Mouse (Mus musculus) C2C12 (cell line): ENCODE measurements around the gene Sall1. TPM values are rescaled to one million over a fixed set of nuclear protein-coding genes. Genes with fewer than 3 reads are reported as not detected.

Source experiments
- H3K27me3 ChIP-seq: one replicate; pipeline ENCODE4 v1.6.1; 2011; ENCODE audit not compliant: control insufficient read depth, insufficient read depth, insufficient read length
- H3K36me3 ChIP-seq: one replicate; pipeline ENCODE4 v1.6.1; 2011; ENCODE audit not compliant: control insufficient read depth, insufficient read depth
- H3K4me3 ChIP-seq: one replicate; pipeline ENCODE4 v1.5.1; 2011; ENCODE audit warnings: mild to moderate bottlenecking, control low read depth; ENCODE audit not compliant: poor library complexity, insufficient read depth, severe bottlenecking
- H3K79me2 ChIP-seq: one replicate; pipeline ENCODE4 v1.6.1; 2011; ENCODE audit not compliant: control insufficient read depth, insufficient read depth
- H3K79me3 ChIP-seq: one replicate; pipeline ENCODE4 v1.6.1; 2011; ENCODE audit warnings: low read depth, control low read depth
- H3ac ChIP-seq: one replicate; pipeline ENCODE3; 2011; ENCODE audit warnings: low read depth; ENCODE audit not compliant: control insufficient read depth, insufficient read length
- CEBPB ChIP-seq: IDR thresholded peaks from one replicate; pipeline ENCODE4 v1.6.1; 2011; ENCODE audit warnings: low read depth, mild to moderate bottlenecking, control low read depth, moderate library complexity
- CTCF ChIP-seq: IDR thresholded peaks from one replicate; pipeline ENCODE4 v1.5.1; 2011; ENCODE audit not compliant: control insufficient read depth, insufficient read depth, insufficient read length
- FOSL1 ChIP-seq: IDR thresholded peaks from one replicate; pipeline ENCODE4 v1.8.0; 2011; ENCODE audit warnings: mild to moderate bottlenecking, low read length; ENCODE audit not compliant: poor library complexity, insufficient read depth, severe bottlenecking
- MAX ChIP-seq: IDR thresholded peaks from one replicate; pipeline ENCODE4 v1.6.1; 2011; ENCODE audit warnings: mild to moderate bottlenecking, control low read depth
- MYOD1 ChIP-seq: IDR thresholded peaks from one replicate; pipeline ENCODE4 v1.6.1; 2011; ENCODE audit warnings: low read depth; ENCODE audit not compliant: control insufficient read depth, insufficient read length
- MYOG ChIP-seq: IDR thresholded peaks from one replicate; pipeline ENCODE4 v1.6.1; 2011; ENCODE audit not compliant: control insufficient read depth, insufficient read length; ENCODE audit errors: extremely low read depth
- USF1 ChIP-seq: IDR thresholded peaks from one replicate; pipeline ENCODE4 v1.6.1; 2011; ENCODE audit warnings: low read depth, mild to moderate bottlenecking, control low read depth, moderate library complexity
- long read RNA-seq, 2 experiments: library from polyadenylated mRNA; unstranded; transcript quantifications; one replicate each; pipeline ENCODE4 v2.0.0; 2019 to 2020
- polyA plus RNA-seq: library from polyadenylated mRNA; unstranded; fragments of >200 nt; fragmentation: generic; extraction: Trizol; gene quantifications from one replicate; pipeline ENCODE4 v1.2.1, GENCODE M21; 2012; ENCODE audit warnings: missing spikeins

Sall1 gene
- not detected for polyA plus RNA-seq
- long read RNA-seq, experiment 1, result 0 reads
- long read RNA-seq, experiment 2, result 0 reads

DNA sequence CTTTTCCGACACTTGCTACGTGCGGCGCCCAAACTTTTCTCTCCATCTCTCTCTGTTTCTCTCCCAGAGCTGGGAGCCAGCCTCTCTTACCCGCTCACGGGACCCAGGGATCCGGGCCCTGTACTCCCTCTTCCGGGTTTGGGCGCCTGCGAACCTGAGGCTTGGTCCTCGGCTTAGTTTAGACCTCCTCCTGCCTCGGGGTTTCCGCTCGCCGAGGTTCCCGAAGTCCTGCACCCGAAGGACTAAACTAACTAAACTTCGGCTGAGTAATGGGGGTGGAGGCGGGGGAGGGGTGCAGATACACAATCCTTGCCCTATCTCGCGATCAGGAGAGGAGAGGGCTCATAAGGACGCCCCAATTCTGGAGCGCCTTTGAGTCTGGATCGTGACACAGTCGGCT, at the start of gene Sall1:
Gene Sall1, minus strand, starts transcription at position 223 of the 400 bp plus-strand sequence.
- TF ChIP-seq MYOG, result no peak
- no peak for TF ChIP-seq FOSL1
- no peak for TF ChIP-seq CTCF
- TF ChIP-seq MYOD1, result no peak
- no peak for TF ChIP-seq CEBPB
- TF ChIP-seq USF1, result no peak
- TF ChIP-seq MAX, result no peak
- no peaks in the 10 kb centered on the region for H3K36me3 ChIP-seq
- H3K79me2 ChIP-seq, result no peaks in the 10 kb centered on the region
- no peak within 1 kb of the TSS for H3K4me3 ChIP-seq
- peaks cover 37% of the 10 kb centered on the region for H3K27me3 ChIP-seq
- no peak within 1 kb of the TSS for H3ac ChIP-seq
- no peaks in the 10 kb centered on the region for H3K79me3 ChIP-seq

DNA sequence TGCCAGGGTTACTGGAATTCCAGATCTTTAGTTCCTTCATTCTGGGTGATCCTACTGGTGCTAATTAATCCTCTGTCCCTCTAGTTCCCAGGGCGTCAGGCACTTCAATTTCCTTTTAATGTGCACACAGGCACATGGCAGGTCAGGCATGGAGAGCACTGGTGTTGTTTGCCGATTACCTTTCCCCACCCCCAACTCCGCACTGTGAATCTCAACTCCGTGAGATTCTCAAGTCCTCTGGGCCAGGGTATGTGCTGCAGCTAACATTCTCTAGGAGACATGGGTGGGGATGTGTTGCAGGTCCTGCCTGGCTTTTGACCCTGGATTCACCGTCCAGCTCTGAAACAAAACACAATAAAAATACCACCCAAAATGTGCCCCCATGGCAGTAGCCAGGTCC, 46.0 kb upstream of the Sall1 start:
- Histone ChIP-seq H3K4me3 (no peak overlapping the region), H3K79me3 (no peaks in the 10 kb centered on the region), H3K36me3 (no peaks in the 10 kb centered on the region), H3K79me2 (no peaks in the 10 kb centered on the region), H3K27me3 (no peaks in the 10 kb centered on the region), H3ac (no peak overlapping the region)
- TF ChIP-seq MYOD1 (no peak), CEBPB (no peak), FOSL1 (no peak), MAX (no peak), MYOG (no peak), USF1 (no peak), CTCF (no peak)

DNA sequence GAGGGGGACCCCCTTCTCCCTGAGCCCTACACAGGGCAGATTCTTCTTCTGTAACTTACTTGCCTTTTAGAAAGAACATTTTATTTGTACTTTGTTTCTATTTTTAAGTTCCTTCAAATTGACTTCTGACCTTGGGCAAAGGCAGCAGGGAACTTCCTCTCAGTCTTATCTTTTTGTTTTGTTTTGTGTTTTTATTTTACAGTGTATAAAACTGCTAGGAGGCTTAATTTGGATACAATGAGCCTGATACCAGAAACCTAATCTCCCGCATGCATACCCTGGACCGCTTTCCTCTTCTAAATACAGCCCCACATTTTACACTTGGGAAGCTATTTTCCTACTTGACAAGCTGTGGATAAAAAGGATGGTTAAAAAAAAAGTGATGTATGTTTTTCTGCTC, 35.2 kb upstream of the Sall1 start:
- Histone ChIP-seq H3K27me3 (no peaks in the 10 kb centered on the region), H3K4me3 (no peak overlapping the region), H3K36me3 (no peaks in the 10 kb centered on the region), H3K79me3 (no peaks in the 10 kb centered on the region), H3K79me2 (no peaks in the 10 kb centered on the region), H3ac (no peak overlapping the region)
- TF ChIP-seq FOSL1, result no peak
- no peak for TF ChIP-seq MAX
- TF ChIP-seq MYOG, result no peak
- no peak for TF ChIP-seq CEBPB
- TF ChIP-seq MYOD1, result no peak
- no peak for TF ChIP-seq CTCF
- no peak for TF ChIP-seq USF1

DNA sequence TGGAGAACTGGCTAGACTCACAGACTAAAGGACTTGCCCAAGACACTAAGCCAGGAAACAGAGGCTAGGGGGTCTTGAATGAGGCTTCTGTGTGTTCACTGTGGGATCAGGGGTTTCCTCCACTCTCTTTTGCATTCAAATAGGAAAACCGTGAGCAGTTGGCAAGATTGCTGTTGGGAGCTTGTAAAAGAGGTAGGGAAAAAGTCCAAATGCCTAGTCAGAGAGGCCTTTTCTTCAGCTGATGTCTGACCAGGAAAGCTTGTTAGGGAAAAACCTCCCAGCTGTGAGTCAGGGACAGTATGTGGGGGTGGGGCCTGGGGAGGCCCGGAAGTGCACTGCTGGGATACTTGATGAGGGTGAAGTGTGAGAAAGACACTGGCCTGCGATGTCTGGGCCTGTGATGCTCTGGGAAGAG, 29.0 kb upstream of the Sall1 start:
- no peaks in the 10 kb centered on the region for H3K27me3 ChIP-seq
- H3K36me3 ChIP-seq, result no peaks in the 10 kb centered on the region
- no peaks in the 10 kb centered on the region for H3K79me3 ChIP-seq
- H3K4me3 ChIP-seq, result no peak overlapping the region
- no peak for TF ChIP-seq CTCF
- TF ChIP-seq FOSL1, result no peak
- TF ChIP-seq MAX, result no peak
- TF ChIP-seq MYOD1, result no peak
- no peak for TF ChIP-seq CEBPB
- TF ChIP-seq USF1, result no peak
- TF ChIP-seq MYOG, result no peak
- H3K79me2 ChIP-seq, result no peaks in the 10 kb centered on the region
- H3ac ChIP-seq, result no peak overlapping the region

DNA sequence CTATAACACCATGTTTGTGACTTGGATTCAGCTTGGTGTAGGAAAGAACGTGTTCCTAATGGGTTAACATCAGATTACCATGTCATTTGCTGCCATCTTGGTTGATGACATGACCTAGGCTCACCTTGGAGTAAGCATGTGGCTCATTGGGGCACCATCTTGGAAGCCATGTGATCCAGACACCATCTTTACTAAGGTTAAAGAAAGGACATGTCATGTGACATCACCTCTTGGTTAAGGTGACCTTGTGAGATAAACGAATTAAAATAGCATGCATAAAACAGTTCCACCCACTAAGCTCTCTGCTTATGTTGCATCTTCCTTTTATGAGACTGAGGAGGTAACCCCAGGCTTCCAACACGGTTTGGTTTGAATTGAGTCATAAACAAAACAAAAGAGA, 23.5 kb upstream of the Sall1 start:
- Histone ChIP-seq H3K36me3 (no peaks in the 10 kb centered on the region), H3ac (no peak overlapping the region), H3K79me2 (no peaks in the 10 kb centered on the region), H3K27me3 (no peaks in the 10 kb centered on the region), H3K79me3 (no peaks in the 10 kb centered on the region), H3K4me3 (no peak overlapping the region)
- TF ChIP-seq MAX (no peak), MYOG (no peak), USF1 (no peak), FOSL1 (no peak), MYOD1 (no peak), CTCF (no peak), CEBPB (no peak)

DNA sequence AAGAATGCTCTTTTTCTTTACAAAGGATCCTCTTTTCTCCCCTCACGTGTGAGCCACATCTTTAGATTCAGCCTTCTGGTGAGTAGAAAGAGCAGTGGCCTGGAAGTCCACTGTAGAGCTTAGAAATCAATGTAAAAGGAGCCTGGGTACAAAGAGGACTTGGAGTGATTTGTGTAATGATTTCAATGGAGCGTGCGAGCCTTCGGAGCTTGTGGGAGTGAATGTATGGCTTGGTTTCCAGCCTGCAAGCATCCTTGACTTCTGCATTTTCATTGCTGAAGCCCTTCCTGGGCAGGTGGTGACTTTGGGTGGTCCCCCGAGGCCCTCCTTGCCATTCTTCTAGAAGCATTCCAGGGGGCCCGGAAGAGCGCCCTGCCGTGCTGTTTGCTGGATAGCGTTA, 20.1 kb upstream of the Sall1 start:
- Histone ChIP-seq H3K79me3 (no peaks in the 10 kb centered on the region), H3K4me3 (no peak overlapping the region), H3ac (no peak overlapping the region), H3K79me2 (no peaks in the 10 kb centered on the region), H3K36me3 (no peaks in the 10 kb centered on the region), H3K27me3 (no peaks in the 10 kb centered on the region)
- TF ChIP-seq FOSL1 (no peak), CEBPB (no peak), MAX (no peak), CTCF (no peak), MYOG (no peak)
